Mouse (Mus musculus): ENCODE measurements around the gene C130074G19Rik. TPM values are rescaled to one million over a fixed set of nuclear protein-coding genes. Genes with fewer than 3 reads are reported as not detected.

The C130074G19Rik gene
- polyA plus RNA-seq, 1 experiment from 2014 or later: 0.59 TPM

GRCm38 (mm10) chr1:184853339-184853738, 29.7 kb downstream of the C130074G19Rik start:
- Histone ChIP-seq H3K36me3 (no peaks in the 10 kb centered on the region), H3K9ac (replicated peaks) (0 out of 2 replicates have a peak overlapping the region, but pooled peaks have one; percentile 24), H3K4me1 (peaks cover 8% of the 10 kb centered on the region), H3K4me2 (replicated peaks) (peak overlapping the region; percentile 39), H3K4me3 (no peak overlapping the region), H3K27me3 (peaks cover 27% of the 10 kb centered on the region), H3K27ac (replicated peaks) (0 out of 2 replicates have a peak overlapping the region, but pooled peaks have one; percentile 15), H3K9me3 (no peaks in the 10 kb centered on the region)
- 0 out of 2 replicates have a peak, but pooled peaks have one; percentile 28 for ATAC-seq (ENCODE audit: low FRiP score, low read depth)
- WGBS: 22% methylated on average over 5 of the region's 5 CpGs

DNA sequence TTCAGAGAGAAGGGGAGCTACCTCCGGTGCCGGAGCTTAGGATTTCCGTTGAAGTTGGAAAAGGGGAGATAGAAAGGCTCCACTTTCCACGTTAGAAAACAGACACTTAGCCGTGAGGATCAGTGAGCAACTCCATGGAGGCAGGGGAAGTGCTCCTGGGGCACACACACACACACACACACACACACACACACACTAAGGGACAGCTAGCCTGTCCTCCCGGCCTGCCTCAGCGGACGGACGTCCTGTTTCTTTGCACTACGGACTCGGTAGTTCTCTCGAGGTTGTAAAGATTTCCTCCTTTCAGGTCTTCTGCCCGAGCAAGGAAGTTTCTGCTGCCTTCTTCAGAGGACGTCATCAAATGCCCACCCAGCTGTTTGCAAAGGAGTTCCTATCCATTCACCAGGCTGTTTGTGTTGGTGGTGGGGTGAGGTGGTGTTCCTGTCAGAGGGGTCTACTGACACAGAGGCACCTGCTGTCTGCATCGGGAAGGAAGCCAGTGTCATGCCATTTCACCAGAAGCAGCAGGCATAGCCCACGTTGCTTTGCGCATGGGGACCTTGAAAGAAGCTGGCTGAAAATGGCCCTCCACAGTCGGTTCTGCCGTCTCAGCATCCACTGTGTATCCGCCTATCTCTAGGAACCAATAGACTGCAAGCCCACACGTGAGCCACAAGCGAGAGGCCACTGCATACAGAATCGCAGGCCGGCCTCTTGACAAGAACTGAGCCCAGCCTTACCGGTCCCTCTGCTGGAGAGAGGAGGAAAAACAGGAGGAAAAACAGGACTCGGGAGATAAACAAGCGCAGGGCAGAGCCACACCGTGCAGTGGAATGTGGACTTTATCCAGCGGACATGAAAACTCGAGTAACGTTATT, 31.0 kb downstream of the C130074G19Rik start:
- Histone ChIP-seq H3K27me3 (peaks cover 37% of the 10 kb centered on the region), H3K9me3 (no peaks in the 10 kb centered on the region), H3K4me2 (replicated peaks) (peak overlapping the region; percentile 46), H3K36me3 (no peaks in the 10 kb centered on the region), H3K4me1 (peaks cover 8% of the 10 kb centered on the region), H3K9ac (replicated peaks) (no peak overlapping the region), H3K4me3 (peak overlapping the region; percentile 22), H3K27ac (replicated peaks) (no peak overlapping the region)
- peak; percentile 91 for ATAC-seq (ENCODE audit: low FRiP score, low read depth)
- 19% methylated on average over 31 of the region's 31 CpGs for WGBS

DNA sequence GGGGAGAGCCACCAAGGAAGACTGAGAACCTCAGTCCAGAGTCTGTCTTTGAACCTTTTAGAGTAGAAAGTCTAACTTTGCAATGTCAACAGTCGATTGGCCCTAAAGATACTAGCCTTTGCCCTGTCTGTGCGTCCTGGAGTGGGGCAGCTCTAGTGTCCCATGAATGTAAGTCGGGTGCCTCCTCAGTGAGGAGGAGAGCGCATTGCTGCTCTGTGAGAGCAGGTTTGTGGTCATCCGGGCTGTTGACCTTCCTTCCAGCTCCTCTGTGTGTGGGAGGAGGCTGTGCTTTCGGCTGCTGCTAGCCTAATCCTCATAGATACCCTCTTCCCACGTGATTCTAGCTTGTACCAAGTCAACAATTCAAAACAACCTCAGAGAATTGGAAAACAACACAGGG, 31.9 kb downstream of the C130074G19Rik start:
- no peak for ATAC-seq (ENCODE audit: low FRiP score, low read depth)
- Histone ChIP-seq H3K9ac (replicated peaks) (no peak overlapping the region), H3K4me1 (peaks cover 13% of the 10 kb centered on the region), H3K27ac (replicated peaks) (no peak overlapping the region), H3K36me3 (no peaks in the 10 kb centered on the region), H3K4me2 (replicated peaks) (no peak overlapping the region), H3K27me3 (peaks cover 45% of the 10 kb centered on the region), H3K9me3 (no peaks in the 10 kb centered on the region), H3K4me3 (no peak overlapping the region)
- 47% methylated on average over 7 of the region's 7 CpGs for WGBS

DNA sequence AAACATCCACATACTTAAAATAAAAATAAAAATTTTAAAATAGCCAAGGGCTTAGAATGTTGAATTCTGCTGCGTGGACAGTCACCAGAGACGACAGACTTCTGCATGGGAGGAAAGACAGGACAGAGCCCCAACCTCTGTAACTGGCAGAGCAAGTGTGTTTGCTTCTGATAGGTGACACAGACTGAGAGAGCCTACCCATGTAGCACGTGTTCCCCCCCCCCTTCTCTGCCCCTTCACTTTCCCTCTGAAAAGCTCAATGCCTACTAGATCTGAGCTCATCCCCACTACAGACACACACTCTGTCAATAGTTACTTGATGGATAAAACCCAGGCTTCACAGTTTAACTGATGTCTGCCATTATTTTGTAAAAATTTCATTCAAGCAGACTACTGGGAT, 36.0 kb downstream of the C130074G19Rik start:
- H3K36me3 ChIP-seq: no peaks in the 10 kb centered on the region
- no peak overlapping the region for H3K27ac ChIP-seq (replicated peaks)
- H3K27me3 ChIP-seq: peaks cover 48% of the 10 kb centered on the region
- no peak overlapping the region for H3K9ac ChIP-seq (replicated peaks)
- peaks cover 18% of the 10 kb centered on the region for H3K4me1 ChIP-seq
- 63% methylated on average over 3 of the region's 3 CpGs for WGBS
- ATAC-seq (ENCODE audit: low FRiP score, low read depth): no peak
- H3K9me3 ChIP-seq: no peaks in the 10 kb centered on the region
- H3K4me3 ChIP-seq: no peak overlapping the region
- no peak overlapping the region for H3K4me2 ChIP-seq (replicated peaks)

DNA sequence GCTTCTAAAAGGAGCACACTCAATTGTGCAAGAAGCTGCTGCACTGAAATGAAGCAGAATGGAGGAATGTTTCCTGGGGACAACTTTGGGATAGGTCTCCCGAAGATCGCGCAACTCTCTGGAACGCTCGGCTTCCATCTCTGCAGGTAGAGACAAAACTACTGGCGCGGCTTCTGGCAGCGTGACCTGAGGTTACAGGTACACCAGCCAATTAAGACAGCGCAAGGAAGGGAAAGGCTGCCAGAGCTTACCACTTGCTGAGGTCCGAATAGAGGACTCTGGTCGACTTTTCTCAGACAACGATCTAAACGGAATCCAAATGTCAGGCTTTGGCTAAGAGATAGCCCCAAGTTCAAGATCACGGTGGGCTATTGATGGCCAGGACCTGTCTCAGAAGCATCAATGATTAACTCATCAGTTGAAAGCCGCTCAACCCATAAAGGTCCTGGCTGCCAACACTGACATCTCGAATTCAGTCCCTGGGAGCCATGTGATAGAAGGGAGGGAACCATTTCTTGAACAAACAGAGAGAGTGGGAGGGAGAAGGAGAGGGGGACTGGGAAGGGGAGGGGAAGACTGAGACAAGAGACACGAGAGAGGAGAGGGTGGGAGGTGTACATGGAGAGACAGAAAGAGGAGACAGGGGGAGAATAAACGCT, 36.8 kb downstream of the C130074G19Rik start, which contains the start of gene Marc2:
Gene Marc2 (minus strand): TSS at position 360 of the 659 bp plus-strand sequence.
- Histone ChIP-seq H3K27me3 (peaks cover 40% of the 10 kb centered on the region), H3K4me3 (peak within 1 kb of the TSS; percentile 85)
- WGBS: 6% methylated on average over 18 of the region's 18 CpGs

DNA sequence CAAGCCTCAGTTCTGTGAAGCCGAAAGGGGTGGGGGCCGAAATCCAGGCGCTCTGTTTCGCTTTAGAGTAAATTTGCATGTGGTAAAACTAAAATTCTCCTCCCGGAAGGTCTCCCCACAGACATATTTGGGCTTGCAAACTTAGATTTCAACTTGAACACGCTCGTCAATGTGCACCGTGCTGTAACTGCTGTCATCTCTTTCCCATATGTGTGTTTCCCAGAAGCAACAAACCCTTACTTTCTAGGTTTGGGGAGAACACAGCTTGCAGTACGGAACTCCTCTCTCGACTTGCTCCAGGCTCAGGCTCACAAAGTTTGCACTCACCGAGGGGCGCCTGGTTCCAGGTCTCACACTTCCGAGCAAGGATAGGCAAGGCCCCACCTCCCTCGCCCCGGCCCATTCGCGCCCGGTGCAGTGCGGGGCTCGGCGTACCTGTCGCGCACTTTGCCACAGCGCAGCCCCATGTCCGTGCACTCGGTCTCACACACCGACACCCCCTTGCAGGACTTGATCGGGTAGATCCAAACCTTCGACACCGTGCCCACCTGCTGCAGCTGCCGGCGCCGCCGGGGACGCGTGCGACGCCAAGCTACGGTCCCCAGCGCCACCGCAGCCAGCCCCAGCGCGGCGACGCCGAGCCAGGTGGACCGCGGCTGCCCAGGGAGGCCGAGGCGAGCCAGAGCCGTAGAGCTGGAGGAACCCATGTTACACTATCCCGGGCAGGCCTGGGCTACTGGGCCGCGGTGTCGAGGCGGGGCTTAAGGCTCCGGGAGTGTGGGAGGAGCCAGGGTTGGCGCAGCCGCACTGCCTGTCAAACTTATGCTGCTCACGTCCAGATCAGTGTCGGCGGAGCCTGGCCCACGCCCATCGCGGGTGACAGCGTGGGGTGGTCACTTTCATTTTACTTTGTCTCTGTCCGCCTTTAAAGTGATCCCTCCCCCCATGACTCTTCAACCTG, 37.6 kb downstream of the C130074G19Rik start:
- 0 out of 2 replicates have a peak, but pooled peaks cover under 1% of the 10 kb centered on the region for H3K36me3 ChIP-seq
- WGBS: 1% methylated on average over 66 of the region's 67 CpGs
- H3K27me3 ChIP-seq: peaks cover 37% of the 10 kb centered on the region
- H3K4me3 ChIP-seq: peak overlapping the region; percentile 85
- ATAC-seq (ENCODE audit: low FRiP score, low read depth): peak; percentile 96
- peaks cover 15% of the 10 kb centered on the region for H3K4me1 ChIP-seq
- peak overlapping the region; percentile 10; the same call in 1 of the 2 replicates for H3K27ac ChIP-seq (replicated peaks)
- H3K4me2 ChIP-seq (replicated peaks): peak overlapping the region; percentile 87
- H3K9ac ChIP-seq (replicated peaks): peak overlapping the region; percentile 83
- no peaks in the 10 kb centered on the region for H3K9me3 ChIP-seq

More for the DNA sequence above, 36.8 kb downstream of the C130074G19Rik start, which contains the start of gene Marc2:
- peak; percentile 31 for ATAC-seq (ENCODE audit: low FRiP score, low read depth)
- peaks cover 15% of the 10 kb centered on the region for H3K4me1 ChIP-seq
- peak within 1 kb of the TSS; percentile 87 for H3K4me2 ChIP-seq (replicated peaks)
- peak within 1 kb of the TSS; percentile 83 for H3K9ac ChIP-seq (replicated peaks)
- no peaks in the 10 kb centered on the region for H3K9me3 ChIP-seq
- no peaks in the 10 kb centered on the region for H3K36me3 ChIP-seq
- peak within 1 kb of the TSS; percentile 10; the same call in 1 of the 2 replicates for H3K27ac ChIP-seq (replicated peaks)

GRCm38 (mm10) chr1:184844326-184845066, 38.5 kb downstream of the C130074G19Rik start:
- H3K9ac ChIP-seq (replicated peaks): peak overlapping the region; percentile 83
- peak overlapping the region; percentile 85 for H3K4me3 ChIP-seq
- H3K36me3 ChIP-seq: peaks cover 4% of the 10 kb centered on the region
- no peak for ATAC-seq (ENCODE audit: low FRiP score, low read depth)
- no peak overlapping the region for H3K27ac ChIP-seq (replicated peaks)
- 21% methylated on average over 15 of the region's 15 CpGs for WGBS
- no peaks in the 10 kb centered on the region for H3K9me3 ChIP-seq
- H3K4me1 ChIP-seq: peaks cover 15% of the 10 kb centered on the region
- H3K4me2 ChIP-seq (replicated peaks): peak overlapping the region; percentile 87
- H3K27me3 ChIP-seq: peaks cover 37% of the 10 kb centered on the region

GRCm38 (mm10) chr1:184837649-184838048, 45.4 kb downstream of the C130074G19Rik start:
- Histone ChIP-seq H3K4me2 (replicated peaks) (no peak overlapping the region), H3K9ac (replicated peaks) (no peak overlapping the region), H3K4me3 (no peak overlapping the region), H3K4me1 (no peaks in the 10 kb centered on the region), H3K36me3 (peaks cover 19% of the 10 kb centered on the region), H3K27ac (replicated peaks) (no peak overlapping the region), H3K9me3 (no peaks in the 10 kb centered on the region), H3K27me3 (no peaks in the 10 kb centered on the region)
- WGBS: 87% methylated on average over 4 of the region's 4 CpGs
- no peak for ATAC-seq (ENCODE audit: low FRiP score, low read depth)

- ATAC-seq (ENCODE audit: low FRiP score, low read depth): no peak
- Histone ChIP-seq H3K36me3 (peaks cover 31% of the 10 kb centered on the region), H3K9ac (replicated peaks) (no peak overlapping the region), H3K4me1 (no peaks in the 10 kb centered on the region), H3K4me3 (no peak overlapping the region), H3K27me3 (no peaks in the 10 kb centered on the region), H3K4me2 (replicated peaks) (no peak overlapping the region), H3K9me3 (no peaks in the 10 kb centered on the region), H3K27ac (replicated peaks) (no peak overlapping the region)
- 67% methylated on average over 5 of the region's 5 CpGs for WGBS
Measured at GRCm38 (mm10) chr1:184836350-184836749, 46.7 kb downstream of the C130074G19Rik start.

- Histone ChIP-seq H3K27me3 (no peaks in the 10 kb centered on the region), H3K4me3 (no peak overlapping the region), H3K9ac (replicated peaks) (no peak overlapping the region), H3K27ac (replicated peaks) (no peak overlapping the region), H3K4me1 (no peaks in the 10 kb centered on the region), H3K36me3 (peaks cover 36% of the 10 kb centered on the region), H3K9me3 (no peaks in the 10 kb centered on the region), H3K4me2 (replicated peaks) (no peak overlapping the region)
- WGBS: 91% methylated on average over 7 of the region's 7 CpGs
- ATAC-seq (ENCODE audit: low FRiP score, low read depth): no peak
Measured at GRCm38 (mm10) chr1:184833499-184833898, 49.5 kb downstream of the C130074G19Rik start.

DNA sequence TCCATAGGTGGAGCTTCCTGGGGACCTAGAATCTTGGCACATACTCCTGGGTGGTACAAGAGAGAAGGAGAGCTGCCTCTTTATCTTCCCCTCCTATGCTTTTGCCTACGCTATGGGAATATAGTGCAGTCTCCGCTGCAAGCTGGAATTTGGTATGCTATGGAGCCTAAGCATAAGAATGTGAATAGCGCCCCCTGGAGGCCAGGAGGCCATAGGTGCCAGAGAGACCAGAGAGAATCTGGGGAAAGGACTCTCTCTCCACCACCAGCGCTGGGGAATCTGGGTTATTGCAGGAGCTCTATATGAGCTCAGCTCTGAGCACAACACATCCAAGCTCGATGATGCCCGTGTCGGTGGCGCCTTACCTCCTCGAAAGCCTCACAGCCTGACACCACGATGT, 50.8 kb downstream of the C130074G19Rik start:
- H3K4me1 ChIP-seq: peaks cover 2% of the 10 kb centered on the region
- ATAC-seq (ENCODE audit: low FRiP score, low read depth): no peak
- no peak overlapping the region for H3K27ac ChIP-seq (replicated peaks)
- no peak overlapping the region for H3K9ac ChIP-seq (replicated peaks)
- no peaks in the 10 kb centered on the region for H3K9me3 ChIP-seq
- H3K36me3 ChIP-seq: peaks cover 36% of the 10 kb centered on the region
- no peak overlapping the region for H3K4me2 ChIP-seq (replicated peaks)
- 84% methylated on average over 10 of the region's 10 CpGs for WGBS
- no peak overlapping the region for H3K4me3 ChIP-seq
- H3K27me3 ChIP-seq: no peaks in the 10 kb centered on the region

All from midbrain, embryonic 12.5 days (tissue).